22 mouse cellular contexts compared by ENCODE assay signal in the genomic region with DNA sequence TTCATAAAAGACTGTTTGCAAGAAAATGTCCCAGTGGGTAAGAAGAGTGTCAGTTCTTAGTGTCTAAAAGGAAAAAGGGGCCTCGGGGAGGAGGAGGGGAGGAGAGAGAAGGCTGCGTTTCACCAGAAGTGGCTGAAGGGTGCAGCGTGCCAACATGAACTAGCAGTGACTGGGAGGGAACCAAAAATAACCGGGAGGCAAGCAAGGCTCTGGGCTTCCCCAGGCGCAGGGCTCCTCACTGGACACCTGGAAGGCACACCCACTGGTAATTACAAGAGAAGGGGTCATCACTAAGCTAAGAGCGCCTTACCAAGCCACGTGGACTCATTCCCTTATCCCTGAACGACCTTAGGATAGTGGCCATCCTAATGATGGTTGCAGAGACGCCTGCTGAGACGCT. TPM values are rescaled to one million over a fixed set of nuclear protein-coding genes. Genes with fewer than 3 reads are reported as not detected.
DNase-seq lines count a peak whose midpoint lies in the region; ATAC-seq and TF ChIP-seq lines count a peak whose summit lies in the region.
"Had no signal": no experiment of that assay in that cellular context is flagged by ENCODE, and none has a peak within 500 bp of the region (broad histone marks: within the 10 kb centered on the region; RNA-seq: fewer than 3 reads in every experiment).

No protein-coding gene starts in this region.

- WGBS in heart, embryonic 16.5 days, result 67% methylated on average over 10 of the region's 10 CpGs
- 90% methylated on average over 10 of the region's 10 CpGs for WGBS in intestine, postnatal 0 days
- WGBS in intestine, embryonic 16.5 days, result 84% methylated on average over 10 of the region's 10 CpGs

- no peak for TF ChIP-seq EP300 in MEL (IDR thresholded peaks at IDR 0.05; ENCODE audit: low read depth in 1 of 2, low read length in 2 of 2)

- no peak for TF ChIP-seq RAD21 in MEL (IDR thresholded peaks at IDR 0.05; ENCODE audit: low read depth, low read length)

- no peaks in the 10 kb centered on the region for H3K27me3 ChIP-seq in heart, embryonic 16.5 days (ENCODE audit: control insufficient read depth, insufficient read depth, low read length)
- H3K27me3 ChIP-seq in intestine, postnatal 0 days (replicated peaks; ENCODE audit: control insufficient read depth, insufficient read depth, low read length), result no peaks in the 10 kb centered on the region
- no peaks in the 10 kb centered on the region for H3K27me3 ChIP-seq in intestine, embryonic 16.5 days (replicated peaks; ENCODE audit: control insufficient read depth, insufficient read depth, low read length)
- H3K27me3 ChIP-seq in MEL (ENCODE audit: control insufficient read depth in 1 of 2, insufficient read depth in 2 of 2, low read length in 2 of 2), result no peaks in the 10 kb centered on the region
- H3K27me3 ChIP-seq: embryonic facial prominence, embryonic 12.5 days; forebrain, embryonic 13.5 days; forebrain, embryonic 15.5 days; Patski had no signal

- H3K4me3 ChIP-seq in heart, embryonic 16.5 days (ENCODE audit: low read length), result no peak overlapping the region
- H3K4me3 ChIP-seq in intestine, postnatal 0 days (ENCODE audit: low read depth, low read length), result no peak overlapping the region
- no peak overlapping the region for H3K4me3 ChIP-seq in intestine, embryonic 16.5 days (ENCODE audit: low read length)
- H3K4me3 ChIP-seq in MEL (ENCODE audit: control insufficient read depth in 1 of 2, insufficient read depth in 1 of 2, low read depth in 2 of 2, low read length in 2 of 2), result no peak overlapping the region
- H3K4me3 ChIP-seq: embryonic facial prominence, embryonic 10.5 days; embryonic facial prominence, embryonic 12.5 days; forebrain, embryonic 13.5 days; forebrain, embryonic 15.5 days had no signal

- H3K4me2 ChIP-seq in heart, embryonic 16.5 days (ENCODE audit: low read depth, low read length), result no peak overlapping the region
- no peak overlapping the region for H3K4me2 ChIP-seq in intestine, postnatal 0 days (replicated peaks; ENCODE audit: low read depth)
- H3K4me2 ChIP-seq in intestine, embryonic 16.5 days (ENCODE audit: low read depth, low read length), result no peak overlapping the region
- H3K4me2 ChIP-seq: embryonic facial prominence, embryonic 12.5 days; forebrain, embryonic 13.5 days; forebrain, embryonic 15.5 days had no signal

- no peaks in the 10 kb centered on the region for H3K9me3 ChIP-seq in heart, embryonic 16.5 days (replicated peaks; ENCODE audit: control insufficient read depth, low read length)
- H3K9me3 ChIP-seq in intestine, postnatal 0 days (ENCODE audit: control insufficient read depth), result no peaks in the 10 kb centered on the region
- no peaks in the 10 kb centered on the region for H3K9me3 ChIP-seq in intestine, embryonic 16.5 days (ENCODE audit: control insufficient read depth, low read length)
- no peaks in the 10 kb centered on the region for H3K9me3 ChIP-seq in MEL (replicated peaks; ENCODE audit: insufficient read depth, low read length)
- H3K9me3 ChIP-seq: embryonic facial prominence, embryonic 10.5 days; embryonic facial prominence, embryonic 12.5 days; forebrain, embryonic 13.5 days; forebrain, embryonic 15.5 days had no signal

- H3K4me1 ChIP-seq in heart, embryonic 16.5 days (ENCODE audit: control insufficient read depth, insufficient read depth, low read length), result no peaks in the 10 kb centered on the region; the same call in 1 of the 2 replicates
- no peaks in the 10 kb centered on the region for H3K4me1 ChIP-seq in intestine, postnatal 0 days (replicated peaks; ENCODE audit: control insufficient read depth, insufficient read depth, low read length)
- no peaks in the 10 kb centered on the region for H3K4me1 ChIP-seq in intestine, embryonic 16.5 days (ENCODE audit: control insufficient read depth, insufficient read depth, low read length)
- H3K4me1 ChIP-seq in MEL (ENCODE audit: control insufficient read depth in 1 of 2, insufficient read depth in 2 of 2, low read length in 2 of 2), result no peaks in the 10 kb centered on the region
- H3K4me1 ChIP-seq: embryonic facial prominence, embryonic 10.5 days; embryonic facial prominence, embryonic 12.5 days; forebrain, embryonic 13.5 days; forebrain, embryonic 15.5 days had no signal

- H3K9ac ChIP-seq in heart, embryonic 16.5 days (ENCODE audit: low read length), result no peak overlapping the region
- H3K9ac ChIP-seq in intestine, postnatal 0 days (ENCODE audit: low read depth, low read length), result no peak overlapping the region
- H3K9ac ChIP-seq in intestine, embryonic 16.5 days (ENCODE audit: low read depth, low read length), result no peak overlapping the region
- no peak overlapping the region for H3K9ac ChIP-seq in MEL (ENCODE audit: control insufficient read depth, low read depth, low read length, poor library complexity, severe bottlenecking)
- H3K9ac ChIP-seq: embryonic facial prominence, embryonic 12.5 days; forebrain, embryonic 13.5 days; forebrain, embryonic 15.5 days; forebrain, postnatal 0 days had no signal

- intact Hi-C loops in heart, postnatal 25 days (cut with DNase I), result no loop called here

- H3K79me2 ChIP-seq in MEL (ENCODE audit: control insufficient read depth, insufficient read depth, low read length, poor library complexity), result no peaks in the 10 kb centered on the region

- peaks cover 41% of the 10 kb centered on the region for H3K36me3 ChIP-seq in heart, embryonic 16.5 days (ENCODE audit: control insufficient read depth, insufficient read depth)
- H3K36me3 ChIP-seq in intestine, postnatal 0 days (ENCODE audit: control insufficient read depth, insufficient read depth), result peaks cover 60% of the 10 kb centered on the region
- peaks cover 29% of the 10 kb centered on the region for H3K36me3 ChIP-seq in intestine, embryonic 16.5 days (ENCODE audit: control insufficient read depth, insufficient read depth, low read length)
- peaks cover 0 to 35% of the 10 kb centered on the region in 2 experiments; a peak in 2 of 4 replicates for H3K36me3 ChIP-seq in MEL (ENCODE audit: control insufficient read depth in 1 of 2, insufficient read depth in 2 of 2, low read length in 2 of 2)

- H3K27ac ChIP-seq in heart, embryonic 16.5 days (ENCODE audit: low read length), result no peak overlapping the region
- H3K27ac ChIP-seq in intestine, postnatal 0 days (ENCODE audit: low read depth, low read length), result no peak overlapping the region
- no peak overlapping the region for H3K27ac ChIP-seq in intestine, embryonic 16.5 days (ENCODE audit: low read length)
- no peak overlapping the region for H3K27ac ChIP-seq in MEL (ENCODE audit: control insufficient read depth, low read depth, low read length)
- H3K27ac ChIP-seq: embryonic facial prominence, embryonic 10.5 days; embryonic facial prominence, embryonic 12.5 days; forebrain, embryonic 13.5 days; forebrain, embryonic 15.5 days had no signal

- TF ChIP-seq POLR2A in MEL (IDR thresholded peaks at IDR 0.05; ENCODE audit: control insufficient read depth in 1 of 2, insufficient read depth in 1 of 2, low read depth in 1 of 2, low read length in 2 of 2, poor library complexity in 1 of 2), result no peak

- no peak for DNase-seq in frontal cortex, postnatal 36 days (ENCODE audit: low spot score in 2 of 2)
- DNase-seq in heart, postnatal 25 days (ENCODE audit: low spot score), result no peak
- DNase-seq in MEL (ENCODE audit: low read depth, low spot score), result no peak
- DNase-seq in kidney, postnatal 36 days, result no peak
- DNase-seq: adrenal gland, adult 8-10 months; adrenal gland, postnatal 36 days; cerebellum, adult 11-12 months; cerebellum, adult 2 months; cerebellum, adult 9-10 months; cerebellum, postnatal 10 days; cerebellum, postnatal 25 days; forebrain, postnatal 0 days had no signal

- no peak for TF ChIP-seq CTCF in intestine, postnatal 0 days (IDR thresholded peaks at IDR 0.05; ENCODE audit: low read depth)
- TF ChIP-seq CTCF in MEL (IDR thresholded peaks at IDR 0.05 in 2 of 3, conservative IDR thresholded peaks at IDR 0.05 in 1 of 3; ENCODE audit: control insufficient read depth in 1 of 3, insufficient read depth in 1 of 3, low read depth in 2 of 3, low read length in 3 of 3, poor library complexity in 1 of 3, severe bottlenecking in 1 of 3), result no peak

- peak; percentile 73 for ATAC-seq in frontal cortex, adult (ENCODE audit: low TSS enrichment)
- peak; percentile 58; the same call in 1 of the 2 replicates for ATAC-seq in heart, embryonic 16.5 days (replicated peaks; ENCODE audit: extremely low read depth, insufficient read depth, low FRiP score)
- 0 out of 2 replicates have a peak, but pooled peaks have one; percentile 22 for ATAC-seq in intestine, postnatal 0 days
- no peak for ATAC-seq in intestine, embryonic 16.5 days
- ATAC-seq: activated CD4-positive, CD25-positive, alpha-beta regulatory T cell, adult 4 months; forebrain, postnatal 0 days had no signal

TF ChIP-seq in MEL, 35 proteins besides CTCF, POLR2A, EP300 and RAD21:
- TF ChIP-seq ELF1 (IDR thresholded peaks at IDR 0.05; ENCODE audit: low read depth, low read length) (no peak), NELFE (IDR thresholded peaks at IDR 0.05; ENCODE audit: low read depth, low read length) (0 out of 2 replicates have a peak, but pooled peaks have one; percentile 14), ZKSCAN1 (IDR thresholded peaks at IDR 0.05; ENCODE audit: low read depth, low read length) (no peak), CHD2 (IDR thresholded peaks at IDR 0.05; ENCODE audit: low read length) (no peak)
TF ChIP-seq in MEL: peak in this region for 1.

RNA-seq across cellular contexts. Expression of gene Xpnpep1, which starts 48.1 kb away (rescaled TPM):
- 128 and 137 TPM in 2 replicates for polyA plus RNA-seq in heart, embryonic 16.5 days (2015; fragmentation: Nextera tagmentation; extraction: Ambion mirVana)
- total RNA-seq in heart, postnatal 25 days (2021), result 10 to 100 TPM; 80.0 to 90.6 TPM
- 333 and 357 TPM in 2 replicates for polyA plus RNA-seq in intestine, postnatal 0 days (2015; fragmentation: Nextera tagmentation; extraction: Ambion mirVana)
- 231 and 264 TPM in 2 replicates for polyA plus RNA-seq in intestine, embryonic 16.5 days (2015; fragmentation: Nextera tagmentation; extraction: Ambion mirVana)
- total RNA-seq in MEL (2012; rRNA removed), result 459 and 531 TPM in 2 replicates
- polyA plus RNA-seq in MEL (2012; ENCODE audit: insufficient read depth in 1 of 2, insufficient read length in 2 of 2, low read depth in 1 of 2, low replicate concordance in 2 of 2, missing spikeins in 1 of 2), result 100 to 1,000 TPM; 428 to 526 TPM
